Mouse (Mus musculus) T-cell, adult 2 months (primary cell): ENCODE data around the gene Sash3.
A peak's percentile ranks its signal among the peaks of the same experiment; 100 is the strongest.
"Not testable (repeated sequence)": the region's sequence is repeated elsewhere in the genome, so short reads cannot be mapped to it uniquely, and the experiment has no call there.

Source experiments
- DNase-seq: peaks from one replicate; pipeline ENCODE4 v3.0.0; 2022; ENCODE audit warnings: low spot score

The Sash3 gene

DNA sequence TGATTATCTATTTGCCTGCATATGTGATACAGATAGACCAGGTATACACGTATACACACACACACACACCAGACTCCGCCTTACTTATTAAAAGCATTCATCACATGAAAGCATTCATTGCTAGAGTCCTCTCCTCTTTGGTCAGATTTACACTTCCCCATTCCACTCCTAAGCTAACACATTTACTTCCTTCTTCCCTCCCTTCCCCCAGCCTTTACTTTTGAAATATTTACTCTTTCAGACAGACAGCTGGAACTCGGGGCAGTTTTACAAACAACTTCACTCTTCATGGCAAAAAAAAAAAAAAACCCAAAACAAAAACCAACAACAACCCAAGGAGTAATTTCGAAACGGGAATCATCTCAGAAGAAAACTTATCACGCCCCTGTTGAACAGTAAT, 58.2 kb downstream of the Sash3 start:
- DNase-seq: no peak

DNA sequence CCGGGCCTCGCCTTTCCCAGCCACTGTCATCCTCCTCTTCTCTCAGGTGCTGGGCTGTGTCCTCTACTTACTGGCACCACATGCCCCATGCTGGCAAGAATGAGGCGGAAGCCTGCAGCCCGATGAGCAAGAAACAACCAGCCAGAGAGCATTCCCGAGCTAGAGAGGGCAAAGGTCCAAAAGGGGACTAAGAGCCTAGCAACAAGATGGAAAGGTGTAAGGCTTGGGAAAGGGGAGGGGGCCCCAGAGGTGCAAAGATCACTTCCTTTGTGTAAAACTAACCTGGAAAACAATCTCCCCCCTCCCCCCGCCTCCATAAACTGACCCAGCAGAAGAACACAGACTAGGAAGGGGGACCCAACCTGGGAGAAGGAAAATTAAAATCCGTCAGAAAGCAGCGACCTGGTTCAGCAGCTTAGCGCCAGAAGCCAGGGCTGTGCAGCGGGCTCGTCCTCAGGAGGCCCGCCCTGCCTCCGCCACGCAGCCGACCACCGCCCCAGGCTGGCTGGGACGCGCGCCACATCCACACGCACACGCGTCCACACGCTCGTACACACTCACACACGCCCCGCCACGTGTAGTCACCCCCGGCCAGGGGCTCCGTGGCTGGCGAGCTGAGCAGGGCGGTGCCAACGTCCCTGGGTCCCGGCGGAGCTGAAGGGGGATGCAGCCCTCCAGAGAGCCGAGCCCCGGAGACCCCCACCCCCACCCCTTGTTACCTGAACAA, 61.7 kb downstream of the Sash3 start:
- DNase-seq: peak; percentile 49

DNA sequence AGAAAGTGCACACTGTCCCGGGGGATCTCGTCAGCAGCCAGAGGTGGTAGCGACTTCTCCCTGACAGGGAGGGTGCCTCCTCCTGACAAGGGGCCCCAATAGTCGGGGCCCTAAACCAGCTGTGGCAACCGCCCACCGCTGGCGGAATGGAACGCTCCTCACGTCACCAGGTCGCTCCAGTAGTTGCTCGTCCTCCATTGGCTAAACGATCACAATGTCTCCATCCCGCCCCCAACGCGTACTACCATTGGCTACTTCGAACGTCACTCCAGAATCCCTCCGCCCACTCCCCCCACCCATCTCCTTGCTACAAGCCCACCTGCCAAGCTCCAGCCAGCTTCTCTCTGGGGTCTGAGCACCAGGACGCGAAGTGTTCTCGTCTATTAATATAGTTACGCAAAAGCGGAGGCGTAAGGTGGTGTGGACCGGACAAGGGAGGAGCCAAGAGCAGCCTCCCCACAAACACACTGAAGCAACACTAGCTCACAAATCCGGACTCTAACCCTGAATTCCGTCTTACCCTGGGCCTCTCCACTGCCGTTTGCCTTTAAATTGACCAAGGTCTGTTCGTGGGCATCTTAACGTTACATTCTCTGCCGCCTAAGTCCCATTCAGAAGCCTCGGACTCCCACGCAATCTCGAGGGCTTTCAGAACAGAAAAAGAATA, 62.4 kb downstream of the Sash3 start, which contains the start of gene Zdhhc9:
Gene Zdhhc9 (minus strand): TSS at position 360 of the 667 bp plus-strand sequence.
- peak; percentile 89 for DNase-seq

DNA sequence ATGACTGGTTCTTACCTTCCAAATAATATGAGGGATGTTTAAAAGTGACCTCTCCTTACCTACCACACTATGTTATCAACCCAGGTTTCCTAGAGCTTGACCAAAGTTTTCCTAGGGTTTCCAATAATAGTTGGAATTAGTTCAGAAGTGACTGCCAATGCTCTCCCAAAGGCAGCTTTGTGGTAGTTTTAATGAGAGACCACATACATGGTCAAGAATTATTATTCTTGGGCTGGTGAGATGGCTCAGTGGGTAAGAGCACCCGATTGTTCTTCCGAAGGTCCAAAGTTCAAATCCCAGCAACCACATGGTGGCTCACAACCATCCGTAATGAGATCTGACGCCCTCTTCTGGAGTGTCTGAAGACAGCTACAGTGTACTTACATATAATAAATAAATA, 63.5 kb downstream of the Sash3 start:
- DNase-seq: not testable (repeated sequence)
